Mouse (Mus musculus) kidney, adult 8-10 months (tissue): ENCODE measurements around the gene Klb.
A peak's percentile ranks its signal among the peaks of the same experiment; 100 is the strongest.
"Not testable (repeated sequence)": the region's sequence is repeated elsewhere in the genome, so short reads cannot be mapped to it uniquely, and the experiment has no call there.

Experiments used
- DNase-seq, 2 experiments: peaks; one replicate each; pipeline ENCODE4 v3.0.0; 2022

Klb gene

GRCm38 (mm10) chr5:65348168-65348567 lies at the start of gene Klb:
Gene Klb (plus strand): TSS chr5:65348314.
- no peak for DNase-seq

DNA sequence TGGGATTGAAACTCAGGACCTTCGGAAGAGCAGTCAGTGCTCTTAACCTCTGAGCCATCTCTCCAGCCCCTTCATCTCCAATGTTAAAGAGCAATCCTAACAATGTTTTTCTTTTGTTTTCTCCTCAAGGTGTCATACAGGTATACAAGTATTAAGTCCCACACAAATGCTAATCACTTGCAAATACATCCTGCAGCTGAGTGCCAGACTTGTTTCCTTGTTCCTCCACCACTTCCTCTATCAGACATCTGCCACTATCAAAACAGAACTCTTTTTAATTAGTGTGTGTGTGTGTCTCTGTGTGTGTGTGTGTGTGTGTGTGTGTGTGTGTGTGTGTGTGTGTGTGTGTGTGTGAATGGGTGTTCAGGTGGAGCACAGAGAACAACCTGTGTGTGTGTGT lies 48.5 kb upstream of the Klb start:
- not testable (repeated sequence) for DNase-seq

GRCm38 (mm10) chr5:65300121-65300520 lies 48.0 kb upstream of the Klb start:
- DNase-seq, result no peak

- no peak for DNase-seq
Observed at GRCm38 (mm10) chr5:65305516-65305915, 42.6 kb upstream of the Klb start.

GRCm38 (mm10) chr5:65308208-65308607 lies 39.9 kb upstream of the Klb start:
- no peak for DNase-seq

GRCm38 (mm10) chr5:65308866-65309265 lies 39.2 kb upstream of the Klb start:
- no peak for DNase-seq

- no peak for DNase-seq
Observed at GRCm38 (mm10) chr5:65319176-65319575, 28.9 kb upstream of the Klb start.

GRCm38 (mm10) chr5:65322165-65322564 lies 25.9 kb upstream of the Klb start:
- DNase-seq, result no peak

DNA sequence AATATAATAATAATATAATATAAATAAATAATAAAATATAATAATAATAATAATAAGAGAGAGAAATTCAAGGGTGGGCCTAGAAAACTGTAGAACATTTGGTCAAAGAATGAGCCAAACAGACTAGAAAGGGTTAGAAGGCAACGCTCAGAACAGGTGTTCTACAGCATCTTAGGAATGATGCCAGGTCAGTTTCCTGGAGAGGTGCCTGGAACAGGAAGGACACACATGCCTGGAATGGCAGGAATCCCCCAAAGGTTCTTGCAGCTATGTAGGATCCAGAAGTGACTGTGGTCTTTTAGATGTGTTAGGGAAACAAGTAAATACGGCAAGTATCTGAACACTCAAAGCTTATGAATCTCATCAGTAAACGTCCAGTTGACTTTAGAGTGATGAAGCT lies 23.8 kb upstream of the Klb start:
- DNase-seq, result no peak

DNA sequence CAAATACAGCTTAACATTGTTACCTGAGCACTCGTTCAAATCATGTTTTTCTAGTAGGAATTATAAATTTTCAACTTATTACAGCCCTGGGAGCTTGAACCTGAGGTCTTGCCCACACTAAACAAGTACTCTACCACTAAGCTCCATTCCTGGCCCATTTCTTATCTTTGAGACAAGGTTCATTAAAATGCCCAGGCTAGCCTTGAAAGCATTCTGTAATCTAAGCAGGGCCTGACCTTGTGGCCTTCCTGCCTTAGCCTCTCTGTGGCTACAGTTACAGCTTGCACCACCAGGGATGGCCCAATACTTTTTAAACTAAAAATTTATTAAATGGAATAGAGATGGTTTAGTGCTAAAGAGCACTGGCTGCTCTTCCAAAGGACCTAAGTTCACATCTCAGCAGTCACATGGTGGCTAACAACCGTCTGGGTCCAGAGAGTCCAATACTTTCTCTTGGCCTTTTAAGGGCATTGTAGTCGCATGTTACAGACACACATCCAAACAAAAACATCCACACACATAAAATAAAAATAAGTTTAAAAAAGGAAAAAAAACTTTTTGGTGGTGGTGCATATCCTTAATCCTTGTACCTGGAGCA lies 23.3 kb upstream of the Klb start:
- peak; percentile 30 to 39 for DNase-seq

- peak in 1 of 2 experiments; percentile 12 for DNase-seq
Observed at GRCm38 (mm10) chr5:65326212-65326611, 21.9 kb upstream of the Klb start.

DNA sequence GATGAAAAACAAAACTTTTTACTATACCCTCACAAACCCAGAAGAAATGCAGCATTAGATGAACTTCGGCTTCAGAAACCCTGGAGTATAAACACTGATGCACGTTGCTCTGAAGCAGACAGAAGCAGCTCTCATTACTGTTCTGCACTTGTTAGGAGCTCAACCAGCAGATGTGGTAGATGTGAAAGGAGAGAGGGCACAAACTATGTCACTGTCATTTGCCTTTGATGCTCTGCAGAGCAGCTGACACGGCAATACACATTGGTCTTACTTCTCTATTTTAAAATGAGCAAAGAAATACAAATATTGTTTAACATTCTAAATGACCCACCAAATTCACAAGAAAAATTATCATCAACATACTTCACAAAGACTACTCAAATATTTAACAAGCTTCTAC lies 18.1 kb upstream of the Klb start:
- no peak for DNase-seq

GRCm38 (mm10) chr5:65334788-65335187 lies 13.3 kb upstream of the Klb start:
- DNase-seq, result no peak

DNA sequence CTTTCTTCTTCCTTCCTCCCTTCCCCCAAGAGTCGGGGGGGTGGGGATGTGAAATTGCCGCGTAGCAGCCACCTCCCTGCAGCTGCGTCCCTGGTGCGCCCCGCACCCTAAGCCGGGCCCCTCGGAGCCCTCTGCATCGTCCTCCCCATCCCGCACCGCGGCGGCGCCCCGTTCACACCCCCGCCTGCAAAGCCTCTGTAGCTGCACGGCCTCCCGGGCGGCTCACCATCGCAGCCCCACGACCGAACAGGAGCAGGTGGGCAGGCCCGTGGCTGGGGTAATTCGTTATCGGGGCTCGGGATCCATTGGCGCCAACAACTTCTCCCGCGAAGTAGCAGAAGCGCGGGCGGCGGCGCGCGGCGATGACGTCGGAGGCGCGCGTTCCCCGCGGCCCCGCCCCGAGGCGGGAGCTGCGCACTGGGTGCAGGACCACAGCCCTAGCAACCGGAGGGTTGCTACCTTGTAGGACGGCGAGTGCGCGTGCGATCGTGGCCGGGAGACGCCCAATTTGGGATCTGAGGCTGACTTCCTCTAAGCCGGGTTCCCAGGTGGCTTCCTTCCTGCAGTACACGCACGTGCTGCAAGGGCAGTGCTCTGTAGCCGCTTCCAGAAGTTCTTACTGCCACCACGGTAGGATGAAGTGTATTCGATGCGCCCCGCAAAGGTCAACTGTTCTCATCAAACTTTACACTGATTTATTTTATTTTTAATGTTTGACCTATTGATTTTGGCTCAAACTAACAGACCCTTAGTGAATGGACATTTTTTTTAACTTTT lies 12.6 kb upstream of the Klb start, which contains the start of gene Rfc1:
TSS of gene Rfc1 (minus strand) at position 373 of the 777 bp plus-strand sequence.
- peak; percentile 82 to 88 for DNase-seq

GRCm38 (mm10) chr5:65336075-65336355 lies 12.1 kb upstream of the Klb start:
- no peak for DNase-seq

DNA sequence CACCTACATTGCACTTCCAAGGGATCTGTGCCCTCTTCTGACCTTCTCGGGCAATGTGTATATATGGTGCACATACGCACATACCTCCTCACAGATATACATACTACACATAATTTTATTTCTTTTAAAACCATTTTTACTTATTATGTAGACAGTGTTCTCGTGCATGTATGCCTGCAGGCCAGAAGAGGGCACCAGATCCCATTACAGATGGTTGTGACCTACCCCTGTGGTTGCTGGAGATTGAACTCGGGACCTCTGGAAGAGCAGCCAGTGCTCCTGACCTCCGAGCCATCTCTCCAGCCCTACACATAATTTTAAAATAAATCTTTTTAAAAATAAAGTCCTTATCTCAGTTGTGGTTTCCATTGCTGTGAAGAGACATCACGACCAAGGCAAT lies 9.7 kb upstream of the Klb start:
- DNase-seq, result no peak

GRCm38 (mm10) chr5:65340167-65340566 lies 7.9 kb upstream of the Klb start:
- DNase-seq, result no peak

DNA sequence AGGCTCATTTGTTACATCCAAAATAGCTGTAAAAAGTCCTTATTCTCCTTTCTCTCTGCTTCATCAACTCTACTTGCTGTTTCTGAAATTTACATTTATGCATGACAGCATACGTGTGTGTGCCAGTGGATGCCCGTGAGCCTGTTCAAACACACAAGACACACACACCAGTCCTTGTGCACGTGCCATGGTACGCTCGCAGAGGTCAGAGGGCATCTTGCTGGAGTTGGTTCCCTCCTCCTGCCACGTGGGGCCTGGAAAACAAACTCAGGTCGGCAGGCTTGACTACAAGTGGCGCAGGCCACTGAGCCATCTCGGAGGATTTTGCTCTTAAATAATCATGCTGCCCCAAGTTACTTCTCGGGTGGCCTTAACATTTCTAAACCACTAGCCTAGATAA lies 2.4 kb downstream of the Klb start:
- DNase-seq, result no peak

DNA sequence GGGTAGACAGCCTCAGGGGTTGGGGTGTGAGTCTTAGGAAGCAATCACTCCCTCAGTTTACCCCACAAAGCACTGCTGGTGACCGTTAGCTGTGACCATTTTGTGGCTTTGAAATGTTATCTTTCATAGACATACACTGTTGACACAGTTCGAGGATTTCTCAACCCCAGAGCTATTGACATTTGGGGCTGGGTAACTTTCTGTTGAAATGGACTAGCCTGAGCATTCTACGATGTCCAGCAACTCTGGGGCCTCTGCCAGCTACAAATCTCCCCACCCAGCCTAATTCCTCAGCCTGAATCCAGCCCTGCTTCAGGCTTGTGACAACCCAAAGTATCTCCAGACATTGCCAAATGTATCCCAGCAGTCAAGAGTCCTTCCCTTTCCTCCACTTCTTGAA lies 6.0 kb downstream of the Klb start:
- no peak for DNase-seq

DNA sequence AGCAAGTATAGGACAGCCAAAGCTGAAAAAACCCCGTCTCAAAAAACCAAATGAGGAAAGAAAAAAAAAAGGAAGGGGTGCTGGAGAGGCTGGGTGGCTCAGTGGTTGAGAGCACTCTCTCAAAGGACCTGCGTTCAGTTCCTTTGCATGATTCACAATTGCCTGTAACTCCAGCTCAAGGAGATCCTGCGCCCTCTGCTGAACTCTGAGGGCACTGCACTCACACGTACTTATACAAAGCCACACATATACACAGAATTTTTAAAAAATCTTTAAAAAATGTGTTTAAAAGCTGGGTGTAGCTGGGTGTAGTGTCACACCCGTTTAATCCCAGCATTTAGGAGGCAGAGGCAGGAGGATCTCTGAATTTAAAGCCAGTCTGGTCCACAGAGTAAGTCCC lies 6.9 kb downstream of the Klb start:
- no peak for DNase-seq

- no peak for DNase-seq
Observed at GRCm38 (mm10) chr5:65356851-65357250, 8.7 kb downstream of the Klb start.

- no peak for DNase-seq
Observed at GRCm38 (mm10) chr5:65357771-65358170, 9.7 kb downstream of the Klb start.

GRCm38 (mm10) chr5:65367837-65368236 lies 19.7 kb downstream of the Klb start:
- DNase-seq, result no peak

GRCm38 (mm10) chr5:65371551-65371950 lies 23.4 kb downstream of the Klb start:
- no peak for DNase-seq

- DNase-seq, result no peak
Observed at GRCm38 (mm10) chr5:65374746-65375145, 26.6 kb downstream of the Klb start.
